Mouse (Mus musculus): ENCODE data around the gene Camp.

The Camp gene

GRCm38 (mm10) chr9:109849312-109849758, at the start of gene Camp:
Gene Camp (minus strand): TSS chr9:109849617.
- no peak for DNase-seq

- no peak for DNase-seq
These were observed 48.6 kb upstream of the Camp start for GRCm38 (mm10) chr9:109898027-109898426.

GRCm38 (mm10) chr9:109896253-109897150, 47.1 kb upstream of the Camp start:
- DNase-seq = no peak

- DNase-seq = peak; percentile 75
These were observed 46.2 kb upstream of the Camp start for GRCm38 (mm10) chr9:109895593-109895992.

- peak; percentile 72 for DNase-seq
These were observed 45.1 kb upstream of the Camp start for GRCm38 (mm10) chr9:109894413-109895090.

DNA sequence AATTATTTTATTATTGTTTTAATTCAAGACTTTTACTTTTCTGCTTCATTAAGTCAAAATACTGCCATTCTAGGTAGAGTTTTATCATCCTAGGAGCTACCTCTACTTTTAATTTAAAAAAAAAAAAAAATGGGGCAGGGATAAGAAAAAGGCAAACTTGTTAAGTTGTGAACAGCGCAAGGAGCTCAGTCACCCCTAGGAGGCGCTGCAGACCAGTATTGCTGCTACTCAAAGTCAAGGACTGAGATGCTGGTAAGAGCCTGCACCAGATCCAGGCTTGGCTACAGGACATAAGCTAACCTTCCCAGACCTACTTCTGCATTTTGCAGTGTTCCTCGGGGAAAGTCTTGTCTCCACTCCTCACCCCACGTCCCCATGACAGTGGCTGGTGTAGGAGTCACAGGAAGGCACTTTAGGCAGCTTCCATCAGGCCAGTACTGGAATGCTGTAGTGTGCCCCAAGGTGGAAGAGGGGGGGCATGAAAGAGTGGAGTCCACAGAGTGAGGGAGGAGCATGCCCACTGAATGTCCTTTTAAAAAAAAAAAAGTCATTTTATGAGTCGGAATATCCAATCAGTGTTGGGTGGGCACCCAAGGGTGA, 43.3 kb upstream of the Camp start:
- DNase-seq = peak; percentile 82

DNA sequence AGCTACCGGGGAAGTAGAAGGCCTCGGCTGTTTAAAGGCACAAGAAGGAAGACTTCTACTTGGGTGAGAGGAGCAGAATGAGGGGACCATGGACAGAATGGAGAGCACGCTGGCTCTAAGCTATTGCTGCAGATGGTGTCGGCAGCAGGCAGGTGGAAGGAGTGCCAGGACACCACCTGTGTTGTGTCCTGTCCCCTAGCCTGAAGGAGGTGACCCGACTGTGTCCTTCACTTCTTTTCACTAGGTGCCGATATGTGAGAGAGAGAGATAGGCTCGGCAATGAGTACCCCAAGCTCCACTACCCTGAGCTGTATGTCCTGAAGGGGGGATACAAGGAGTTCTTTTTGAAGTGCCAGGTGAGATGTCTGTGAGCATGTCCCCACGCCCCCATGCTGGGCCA, 42.1 kb upstream of the Camp start:
- no peak for DNase-seq

DNA sequence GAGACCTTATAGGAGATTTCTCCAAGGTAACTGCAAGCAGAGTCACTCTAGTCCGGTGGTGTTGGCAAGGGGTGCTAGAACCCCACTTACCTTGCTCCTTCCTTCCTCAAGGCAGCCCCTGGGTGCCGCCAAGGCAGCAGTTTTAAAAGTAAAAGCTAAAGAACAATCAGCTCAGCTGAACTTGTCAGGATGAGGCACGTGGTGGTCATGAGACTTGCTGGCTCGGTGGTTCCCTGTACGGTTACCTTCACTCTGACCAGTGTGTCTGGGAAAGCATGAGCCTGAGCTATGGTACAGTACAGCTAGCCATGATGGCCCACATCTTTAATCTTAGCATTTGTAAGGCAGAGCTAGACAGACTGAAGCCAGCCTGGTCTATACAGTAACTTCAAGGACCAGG, 37.9 kb upstream of the Camp start:
- DNase-seq = peak; percentile 44

- DNase-seq = no peak
These were observed 36.8 kb upstream of the Camp start for GRCm38 (mm10) chr9:109886259-109886658.

GRCm38 (mm10) chr9:109879305-109879704, 29.9 kb upstream of the Camp start:
- no peak for DNase-seq

DNA sequence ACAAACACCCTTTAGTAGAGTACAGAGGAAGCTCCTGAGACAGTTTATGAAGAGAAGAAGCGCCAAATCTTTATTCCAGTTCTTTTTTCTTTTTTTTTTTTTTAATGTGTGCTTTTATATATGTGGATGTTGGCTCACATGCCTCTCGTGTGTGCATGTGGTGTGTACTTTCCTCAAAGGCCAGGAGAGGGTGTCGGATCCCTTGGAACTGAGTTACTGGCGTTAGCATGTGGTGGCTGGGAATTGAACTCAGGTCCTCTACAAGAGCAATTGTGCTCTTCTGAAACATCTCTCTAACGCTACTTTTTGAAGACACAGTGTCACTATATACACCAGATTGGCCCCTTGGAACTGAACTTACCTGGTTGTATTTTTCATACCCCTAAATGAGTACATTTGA, 28.2 kb upstream of the Camp start:
- DNase-seq = no peak

- DNase-seq = peak; percentile 31
These were observed 27.3 kb upstream of the Camp start for GRCm38 (mm10) chr9:109876756-109877155.

- no peak for DNase-seq
These were observed 26.5 kb upstream of the Camp start for GRCm38 (mm10) chr9:109875695-109876601.

DNA sequence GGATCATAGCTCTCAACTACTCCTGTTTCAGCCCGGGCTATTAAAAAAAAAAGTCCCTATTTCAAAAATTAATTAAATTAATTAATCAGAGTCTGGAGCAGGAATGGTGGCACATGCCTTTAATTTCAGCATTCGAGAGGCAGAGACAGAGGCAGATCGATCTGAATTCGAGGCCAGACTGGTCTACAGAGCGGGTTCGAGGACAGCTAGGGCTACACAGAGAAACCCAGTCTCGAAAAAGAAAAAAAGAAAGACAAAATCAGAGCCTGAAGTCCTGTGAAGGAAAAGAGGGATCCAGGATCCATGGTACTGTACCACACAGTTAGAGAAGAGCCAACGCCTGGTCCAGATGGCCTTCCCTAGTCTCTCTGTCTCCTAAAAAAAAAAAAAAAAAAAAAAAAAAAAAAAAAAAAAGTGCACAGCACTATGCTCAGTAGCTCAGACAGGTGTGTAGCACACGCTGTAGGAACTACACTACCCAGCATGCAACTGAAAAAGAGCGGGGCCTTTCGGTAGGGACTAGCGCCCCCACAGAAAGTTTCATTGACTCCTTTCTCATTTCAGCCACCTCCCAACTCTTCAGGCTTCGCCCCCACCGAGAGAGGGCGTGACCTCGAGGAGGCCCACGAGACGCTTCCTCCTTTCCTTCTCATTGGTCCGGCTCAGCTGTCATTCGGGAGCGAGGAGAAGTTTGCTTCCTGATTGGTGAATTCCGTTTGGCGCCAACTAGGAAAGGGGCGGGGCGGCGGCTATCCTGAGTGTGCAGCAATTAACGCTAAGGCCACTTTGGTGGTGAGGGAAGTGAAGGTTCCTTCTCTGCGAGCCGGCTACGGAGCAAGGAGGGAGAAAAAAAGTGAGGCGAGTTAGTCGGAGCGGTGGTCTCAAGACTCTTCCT, 25.6 kb upstream of the Camp start, which contains the start of gene Cdc25a:
Gene Cdc25a, plus strand, starts transcription at position 783 of the 895 bp plus-strand sequence.
- peak; percentile 98 for DNase-seq

- peak; percentile 50 for DNase-seq
These were observed 21.7 kb upstream of the Camp start for GRCm38 (mm10) chr9:109870983-109871572.

DNA sequence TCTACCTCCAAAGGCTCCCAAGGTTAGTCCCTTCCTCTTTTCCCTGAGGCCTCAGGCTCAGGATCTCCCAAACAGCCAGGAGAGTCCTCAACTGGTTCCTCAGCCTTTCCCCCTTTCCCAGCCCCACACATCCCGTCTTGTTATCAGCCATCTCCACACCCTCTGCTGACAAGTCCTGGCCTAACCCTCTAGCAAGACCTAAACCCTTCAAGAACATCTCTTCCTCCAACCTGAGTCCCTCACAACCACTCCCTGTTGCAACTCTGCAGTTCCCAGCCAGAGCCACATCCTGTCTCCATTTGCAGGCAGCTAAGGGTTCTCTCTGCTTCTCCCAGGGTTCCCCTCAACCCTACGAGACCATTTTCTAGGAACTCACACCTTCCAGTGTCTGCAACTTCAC, 16.8 kb upstream of the Camp start:
- no peak for DNase-seq

GRCm38 (mm10) chr9:109863085-109863484, 13.7 kb upstream of the Camp start:
- DNase-seq = no peak

- DNase-seq = peak; percentile 84
These were observed 13.1 kb upstream of the Camp start for GRCm38 (mm10) chr9:109862397-109863044.

DNA sequence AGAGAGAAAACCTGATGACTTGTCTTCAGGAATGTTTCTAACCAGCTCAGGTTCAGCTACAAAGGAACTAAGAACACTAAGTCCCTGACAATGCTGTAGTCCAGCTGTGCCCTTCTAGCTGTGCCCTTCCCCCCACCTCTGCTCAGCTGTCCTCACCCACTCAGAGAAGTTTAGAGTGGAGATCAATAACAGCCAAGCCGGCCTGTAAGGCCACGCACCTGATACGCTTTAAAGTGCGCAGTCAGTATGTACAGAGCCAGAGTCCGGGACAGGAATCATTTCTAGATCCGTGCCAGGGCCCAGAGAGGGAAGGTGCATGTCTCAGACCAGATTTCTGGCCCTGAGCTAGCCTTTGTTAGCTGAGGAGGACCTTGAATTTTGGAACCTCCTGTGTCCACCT, 6.5 kb upstream of the Camp start:
- no peak for DNase-seq

- DNase-seq = no peak
These were observed 4.9 kb upstream of the Camp start for GRCm38 (mm10) chr9:109854341-109854740.
